Mouse (Mus musculus): Measurements from ENCODE around the gene Nasp. TPM values are rescaled to one million over a fixed set of nuclear protein-coding genes. Genes with fewer than 3 reads are reported as not detected.

The Nasp gene
- polyA plus RNA-seq, 1 experiment from 2014 or later, result 80.6 TPM

DNA sequence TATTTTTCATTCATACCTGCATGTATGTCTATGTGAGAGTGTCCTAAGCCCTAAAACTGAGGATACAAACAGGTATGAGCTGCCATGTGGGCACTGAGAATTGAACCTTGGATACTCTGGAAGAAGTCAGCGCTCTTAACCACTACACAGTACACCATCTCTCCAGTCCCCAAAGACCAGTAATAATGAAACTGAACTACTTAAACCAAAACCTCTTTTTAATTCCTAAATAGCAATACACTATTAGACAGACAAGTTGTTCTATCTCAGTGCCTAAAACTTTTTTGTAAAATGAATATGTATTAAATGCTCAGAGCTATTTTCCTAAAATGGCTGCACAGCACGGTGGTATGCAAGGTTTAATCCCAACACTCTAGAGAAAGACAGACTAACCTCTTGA is 12.5 kb downstream of the Nasp start:
- 96% methylated on average over 2 of the region's 2 CpGs for WGBS
- ATAC-seq, result no peak
- no peak overlapping the region for H3K4me2 ChIP-seq (ENCODE audit: low read length)
- H3K9ac ChIP-seq (ENCODE audit: low read depth, low read length), result no peak overlapping the region
- H3K4me1 ChIP-seq (ENCODE audit: control insufficient read depth, insufficient read depth, low read depth, low read length), result no peaks in the 10 kb centered on the region
- H3K27ac ChIP-seq (ENCODE audit: low read depth, low read length), result no peak overlapping the region
- H3K27me3 ChIP-seq (replicated peaks; ENCODE audit: control insufficient read depth, insufficient read depth, low read length), result no peaks in the 10 kb centered on the region
- peaks cover 19% of the 10 kb centered on the region for H3K36me3 ChIP-seq (ENCODE audit: control insufficient read depth, insufficient read depth, low read length)
- no peak overlapping the region for H3K4me3 ChIP-seq (ENCODE audit: low read length)
- H3K9me3 ChIP-seq (ENCODE audit: control insufficient read depth, low read length), result no peaks in the 10 kb centered on the region

DNA sequence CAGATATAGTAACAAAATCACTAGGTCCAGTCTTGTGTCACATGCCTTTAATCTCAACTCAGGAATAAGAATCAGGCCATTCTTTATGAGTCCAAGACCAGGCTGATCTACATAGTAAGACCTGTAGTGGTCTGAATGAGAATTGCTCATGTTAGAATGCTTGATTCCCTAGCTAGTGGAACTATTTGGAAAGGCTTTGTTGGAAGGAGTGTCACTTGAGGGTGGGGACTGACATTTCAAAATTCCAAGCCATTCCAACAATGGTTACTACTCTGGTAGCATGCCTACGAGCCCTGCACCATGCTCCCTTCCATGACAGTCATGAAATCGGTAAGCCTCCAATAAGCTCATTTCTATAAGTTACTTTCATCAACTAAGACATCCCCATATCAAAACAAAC is 15.1 kb downstream of the Nasp start:
- no peak for ATAC-seq
- H3K4me2 ChIP-seq (ENCODE audit: low read length), result no peak overlapping the region
- WGBS, result 93% methylated on average over 2 of the region's 2 CpGs

DNA sequence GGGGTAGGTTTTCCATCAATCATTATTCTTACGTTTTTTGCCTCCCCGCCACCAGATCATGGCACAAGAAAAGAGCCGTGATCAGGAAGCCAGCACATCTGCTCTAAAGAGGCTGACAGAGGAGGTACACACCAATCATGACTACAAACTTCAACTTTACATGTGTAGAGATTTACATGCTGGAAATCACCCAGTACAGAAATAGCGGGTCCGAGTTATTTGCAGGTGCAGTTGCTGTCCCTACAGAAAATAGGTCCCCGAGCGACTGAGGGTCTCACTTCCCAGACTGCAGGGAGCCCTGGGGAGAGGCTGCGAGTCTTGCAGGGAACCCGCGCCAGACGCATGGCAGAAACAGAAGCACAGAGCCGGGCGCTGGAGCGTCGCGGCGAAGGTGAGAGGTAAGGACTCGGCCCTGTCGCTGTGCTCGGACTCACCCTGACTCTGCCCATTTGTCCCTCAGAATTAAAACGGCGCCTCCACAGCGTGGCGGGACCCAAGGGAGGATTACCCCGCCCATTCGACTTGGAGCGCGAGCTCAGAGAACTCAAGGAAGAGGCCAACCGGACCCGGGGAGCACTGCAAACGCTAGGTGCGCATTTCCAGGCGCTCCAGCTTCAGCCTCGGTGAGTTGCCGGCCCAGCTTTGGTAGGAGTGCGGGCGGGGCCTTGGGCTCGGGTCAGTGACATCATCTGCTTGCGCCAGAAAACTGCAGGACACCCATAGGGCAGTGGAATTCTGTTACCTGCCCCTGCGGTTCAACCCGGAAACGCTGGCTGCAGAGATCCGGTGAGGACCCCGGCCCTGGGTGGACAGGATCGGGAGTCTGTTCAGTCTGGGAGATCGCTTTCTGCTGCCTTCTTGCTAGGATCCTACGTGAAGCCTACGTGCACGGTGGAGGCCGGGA is 30.5 kb downstream of the Nasp start:
- peak overlapping the region; percentile 78 for H3K27ac ChIP-seq (ENCODE audit: low read depth, low read length)
- H3K9me3 ChIP-seq (ENCODE audit: control insufficient read depth, low read length), result no peaks in the 10 kb centered on the region
- H3K27me3 ChIP-seq (replicated peaks; ENCODE audit: control insufficient read depth, insufficient read depth, low read length), result no peaks in the 10 kb centered on the region
- peaks cover 17% of the 10 kb centered on the region for H3K4me1 ChIP-seq (ENCODE audit: control insufficient read depth, insufficient read depth, low read depth, low read length)
- H3K4me3 ChIP-seq (ENCODE audit: low read length), result peak overlapping the region; percentile 65
- peaks cover 18% of the 10 kb centered on the region for H3K36me3 ChIP-seq (ENCODE audit: control insufficient read depth, insufficient read depth, low read length)
- peak; percentile 97 for ATAC-seq
- H3K9ac ChIP-seq (ENCODE audit: low read depth, low read length), result peak overlapping the region; percentile 70
- WGBS, result under 1% methylated on average over 50 of the region's 50 CpGs
- H3K4me2 ChIP-seq (ENCODE audit: low read length), result peak overlapping the region; percentile 85

More for the DNA sequence above, 15.1 kb downstream of the Nasp start:
- no peak overlapping the region for H3K4me3 ChIP-seq (ENCODE audit: low read length)
- H3K27me3 ChIP-seq (replicated peaks; ENCODE audit: control insufficient read depth, insufficient read depth, low read length), result no peaks in the 10 kb centered on the region
- no peaks in the 10 kb centered on the region for H3K4me1 ChIP-seq (ENCODE audit: control insufficient read depth, insufficient read depth, low read depth, low read length)
- no peak overlapping the region for H3K9ac ChIP-seq (ENCODE audit: low read depth, low read length)
- no peaks in the 10 kb centered on the region for H3K9me3 ChIP-seq (ENCODE audit: control insufficient read depth, low read length)
- H3K36me3 ChIP-seq (ENCODE audit: control insufficient read depth, insufficient read depth, low read length), result peaks cover 20% of the 10 kb centered on the region
- no peak overlapping the region for H3K27ac ChIP-seq (ENCODE audit: low read depth, low read length)

DNA sequence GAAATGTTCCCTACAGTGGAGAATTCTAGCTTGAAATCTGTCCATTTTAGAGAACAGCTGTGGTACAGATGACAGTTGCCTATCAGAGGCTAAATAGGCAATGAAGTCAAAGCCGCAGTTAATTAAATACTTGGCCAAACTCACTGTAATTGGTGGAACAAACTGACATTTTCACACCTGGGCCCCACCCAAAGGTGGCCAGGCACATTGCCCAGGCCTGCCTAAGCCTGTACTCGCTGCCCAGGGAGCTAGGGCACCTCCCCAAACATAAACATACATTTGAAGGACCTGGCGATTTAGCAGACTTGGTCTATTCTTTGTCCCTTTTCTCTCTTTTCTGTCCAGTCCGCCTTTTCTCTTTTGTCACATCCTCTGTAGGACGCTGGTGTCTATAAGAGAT is 31.4 kb downstream of the Nasp start, which contains the start of gene Ccdc17:
TSS of gene Ccdc17 (plus strand) at position 276 of the 400 bp plus-strand sequence.
- Histone ChIP-seq H3K4me2 (ENCODE audit: low read length) (peak within 1 kb of the TSS; percentile 85), H3K4me1 (ENCODE audit: control insufficient read depth, insufficient read depth, low read depth, low read length) (peaks cover 17% of the 10 kb centered on the region), H3K27ac (ENCODE audit: low read depth, low read length) (peak within 1 kb of the TSS; percentile 78), H3K9me3 (ENCODE audit: control insufficient read depth, low read length) (no peaks in the 10 kb centered on the region), H3K4me3 (ENCODE audit: low read length) (peak within 1 kb of the TSS; percentile 65), H3K9ac (ENCODE audit: low read depth, low read length) (peak within 1 kb of the TSS; percentile 70), H3K27me3 (replicated peaks; ENCODE audit: control insufficient read depth, insufficient read depth, low read length) (no peaks in the 10 kb centered on the region), H3K36me3 (ENCODE audit: control insufficient read depth, insufficient read depth, low read length) (peaks cover 18% of the 10 kb centered on the region)
- WGBS, result 23% methylated on average over 5 of the region's 5 CpGs
- no peak for ATAC-seq

DNA sequence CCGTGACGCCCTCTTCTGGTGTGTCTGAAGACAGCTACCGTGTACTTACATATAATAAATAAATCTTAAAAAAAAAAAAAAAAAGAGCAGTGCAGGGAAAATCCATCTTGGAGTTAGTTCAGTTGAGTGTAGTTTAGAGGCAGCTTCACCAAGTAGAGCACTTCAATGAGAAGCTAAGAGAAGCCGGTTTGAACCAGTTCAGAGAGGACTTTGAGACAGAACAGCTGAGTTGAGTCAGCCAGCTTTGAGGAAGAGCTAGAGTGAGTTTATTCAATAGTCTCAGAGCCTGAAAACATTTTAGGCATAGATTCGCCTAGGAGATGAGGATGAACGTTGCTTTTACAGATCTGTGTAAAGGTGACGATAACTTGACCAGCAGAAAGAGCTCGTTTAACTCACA is 31.9 kb downstream of the Nasp start:
- H3K36me3 ChIP-seq (ENCODE audit: control insufficient read depth, insufficient read depth, low read length), result peaks cover 20% of the 10 kb centered on the region
- H3K4me1 ChIP-seq (ENCODE audit: control insufficient read depth, insufficient read depth, low read depth, low read length), result peaks cover 17% of the 10 kb centered on the region
- H3K4me3 ChIP-seq (ENCODE audit: low read length), result no peak overlapping the region
- no peak overlapping the region for H3K27ac ChIP-seq (ENCODE audit: low read depth, low read length)
- H3K9me3 ChIP-seq (ENCODE audit: control insufficient read depth, low read length), result no peaks in the 10 kb centered on the region
- H3K27me3 ChIP-seq (replicated peaks; ENCODE audit: control insufficient read depth, insufficient read depth, low read length), result no peaks in the 10 kb centered on the region
- no peak overlapping the region for H3K4me2 ChIP-seq (ENCODE audit: low read length)
- no peak for ATAC-seq
- WGBS, result 84% methylated on average over 8 of the region's 8 CpGs
- no peak overlapping the region for H3K9ac ChIP-seq (ENCODE audit: low read depth, low read length)

DNA sequence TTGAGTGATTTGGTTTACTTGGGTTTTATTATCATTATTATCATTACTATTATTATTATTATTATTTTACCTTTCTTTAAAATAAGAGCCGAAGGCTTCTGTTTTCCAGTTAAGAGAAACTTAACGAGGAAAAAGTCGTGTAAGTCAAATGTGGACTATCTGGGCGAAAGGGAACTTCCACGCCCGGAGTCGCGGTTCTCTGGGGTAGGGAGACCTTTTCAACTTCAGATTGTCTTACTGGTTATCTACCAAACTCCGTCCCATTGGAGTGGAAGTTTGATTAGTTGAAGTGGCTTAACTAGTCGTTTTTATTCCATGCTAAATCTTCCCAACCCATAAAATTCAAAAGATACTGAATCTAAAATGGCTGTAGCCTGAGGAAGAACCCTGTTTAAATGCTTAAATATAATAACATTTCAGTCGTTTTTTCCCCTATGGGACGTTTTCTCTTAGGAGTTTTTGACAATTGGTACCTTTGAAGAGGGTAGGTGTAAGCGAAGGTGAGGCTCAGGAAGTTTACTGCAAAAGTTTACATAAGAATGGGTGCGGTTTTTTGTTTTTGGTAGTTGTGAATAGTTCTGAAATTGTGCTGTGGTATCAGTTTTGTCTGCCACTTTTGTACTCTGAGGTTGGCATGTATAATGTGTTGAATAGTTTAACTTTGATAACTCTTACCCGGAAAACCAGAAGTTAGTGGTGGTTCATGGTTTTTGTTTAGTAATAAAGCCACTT is 69.4 kb downstream of the Nasp start:
- peaks cover 3% of the 10 kb centered on the region; the same call in 1 of the 2 replicates for H3K36me3 ChIP-seq (ENCODE audit: control insufficient read depth, insufficient read depth, low read length)
- H3K4me2 ChIP-seq (ENCODE audit: low read length), result peak overlapping the region; percentile 79
- peak overlapping the region; percentile 65 for H3K4me3 ChIP-seq (ENCODE audit: low read length)
- no peak for ATAC-seq
- H3K27ac ChIP-seq (ENCODE audit: low read depth, low read length), result no peak overlapping the region
- H3K9me3 ChIP-seq (ENCODE audit: control insufficient read depth, low read length), result no peaks in the 10 kb centered on the region
- peak overlapping the region; percentile 76 for H3K9ac ChIP-seq (ENCODE audit: low read depth, low read length)
- WGBS, result 5% methylated on average over 15 of the region's 15 CpGs
- H3K4me1 ChIP-seq (ENCODE audit: control insufficient read depth, insufficient read depth, low read depth, low read length), result peaks cover 15% of the 10 kb centered on the region
- H3K27me3 ChIP-seq (replicated peaks; ENCODE audit: control insufficient read depth, insufficient read depth, low read length), result no peaks in the 10 kb centered on the region

DNA sequence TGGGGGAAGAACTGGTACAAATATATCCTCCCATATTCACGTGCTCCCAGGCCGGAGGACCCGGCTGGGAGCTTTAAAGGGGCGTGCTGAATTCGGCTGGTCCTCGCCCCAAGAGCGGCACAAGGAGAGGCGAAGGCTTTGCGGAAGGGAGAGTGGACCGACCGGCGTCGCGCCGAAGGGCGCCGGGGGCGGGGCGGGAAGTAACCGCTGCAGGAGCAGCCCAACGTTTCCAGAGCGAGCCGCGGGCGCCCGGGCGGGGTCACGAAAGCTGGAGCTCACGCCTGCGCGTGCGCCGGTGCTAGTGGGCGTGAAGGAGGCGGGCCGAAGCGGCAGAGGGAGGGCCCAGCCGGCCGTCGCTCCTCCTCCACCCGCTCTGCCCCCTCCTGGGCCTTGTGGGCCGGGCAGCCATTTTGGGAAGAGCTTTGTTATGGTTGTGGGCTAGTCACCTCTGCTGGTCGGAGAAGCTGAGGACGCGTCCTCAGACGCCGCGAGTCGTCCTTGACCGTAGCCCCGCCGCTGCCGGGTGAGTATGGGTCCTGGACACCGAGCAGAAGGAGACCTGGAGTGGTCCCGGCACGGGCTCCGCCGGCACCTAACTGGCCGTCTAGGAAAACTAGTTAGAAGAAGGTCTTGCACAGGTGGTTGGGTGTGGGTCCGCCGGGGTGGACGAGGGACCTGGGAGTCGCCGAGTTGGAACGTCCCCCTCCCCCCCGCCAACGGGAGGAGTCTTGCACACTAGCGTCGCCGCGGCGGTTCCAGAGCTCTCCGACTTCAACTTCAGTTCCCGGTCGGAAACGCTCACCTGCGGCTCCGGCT is 70.2 kb downstream of the Nasp start, which contains the start of gene Gpbp1l1:
TSS of gene Gpbp1l1 (plus strand) at position 353 of the 816 bp plus-strand sequence.
- H3K4me3 ChIP-seq (ENCODE audit: low read length), result peak within 1 kb of the TSS; percentile 65
- H3K9ac ChIP-seq (ENCODE audit: low read depth, low read length), result peak within 1 kb of the TSS; percentile 76
- peaks cover 6% of the 10 kb centered on the region; the same call in 1 of the 2 replicates for H3K36me3 ChIP-seq (ENCODE audit: control insufficient read depth, insufficient read depth, low read length)
- no peaks in the 10 kb centered on the region for H3K9me3 ChIP-seq (ENCODE audit: control insufficient read depth, low read length)
- H3K4me2 ChIP-seq (ENCODE audit: low read length), result peak within 1 kb of the TSS; percentile 97
- ATAC-seq, result peak; percentile 95
- H3K27me3 ChIP-seq (replicated peaks; ENCODE audit: control insufficient read depth, insufficient read depth, low read length), result no peaks in the 10 kb centered on the region
- peak within 1 kb of the TSS; percentile 90 for H3K27ac ChIP-seq (ENCODE audit: low read depth, low read length)
- WGBS, result under 1% methylated on average over 76 of the region's 78 CpGs
- peaks cover 15% of the 10 kb centered on the region for H3K4me1 ChIP-seq (ENCODE audit: control insufficient read depth, insufficient read depth, low read depth, low read length)

DNA sequence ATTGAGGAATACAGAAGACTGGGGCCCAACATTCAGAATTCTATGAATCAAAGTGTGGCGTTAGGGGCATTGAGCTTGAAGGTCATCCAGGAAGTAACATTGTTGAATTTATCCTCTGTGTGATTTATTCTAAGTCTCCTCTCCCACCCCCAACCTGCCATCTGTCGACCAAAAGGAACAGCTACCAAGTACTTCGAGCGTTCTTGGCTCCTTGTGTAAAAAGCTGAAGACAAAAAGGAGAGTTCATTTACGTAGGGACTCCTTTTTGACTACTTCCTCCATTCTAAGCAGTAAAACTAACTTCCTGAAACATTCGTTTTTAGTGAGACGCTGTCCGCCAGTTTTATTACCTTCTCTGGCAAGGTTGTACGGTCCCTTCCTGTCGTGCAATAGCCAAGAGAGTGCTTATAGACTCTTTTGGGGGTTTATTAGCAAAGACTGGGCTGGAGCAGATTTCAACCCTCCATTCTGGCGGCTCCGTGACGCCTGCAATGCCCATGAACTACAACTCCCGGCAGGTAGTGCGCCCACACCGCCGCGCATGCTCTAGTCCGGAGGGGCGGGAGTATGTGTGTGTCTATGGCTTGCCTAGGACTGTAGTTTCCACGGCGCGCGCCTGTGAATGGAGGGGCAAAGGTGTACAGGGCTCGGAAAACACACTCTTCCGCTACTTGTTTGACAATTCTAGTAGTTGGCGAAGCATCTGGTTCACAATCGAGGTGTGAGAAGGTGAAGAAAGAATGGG is 71.0 kb downstream of the Nasp start:
- Histone ChIP-seq H3K4me2 (ENCODE audit: low read length) (peak overlapping the region; percentile 97), H3K36me3 (ENCODE audit: control insufficient read depth, insufficient read depth, low read length) (peaks cover 6% of the 10 kb centered on the region; the same call in 1 of the 2 replicates), H3K9ac (ENCODE audit: low read depth, low read length) (peak overlapping the region; percentile 76), H3K4me3 (ENCODE audit: low read length) (peak overlapping the region; percentile 65), H3K27me3 (replicated peaks; ENCODE audit: control insufficient read depth, insufficient read depth, low read length) (no peaks in the 10 kb centered on the region), H3K4me1 (ENCODE audit: control insufficient read depth, insufficient read depth, low read depth, low read length) (peaks cover 15% of the 10 kb centered on the region), H3K27ac (ENCODE audit: low read depth, low read length) (peak overlapping the region; percentile 90), H3K9me3 (ENCODE audit: control insufficient read depth, low read length) (no peaks in the 10 kb centered on the region)
- ATAC-seq, result peak; percentile 96
- under 1% methylated on average over 28 of the region's 28 CpGs for WGBS

All from hindbrain, embryonic 16.5 days (tissue).